Mouse (Mus musculus) C2C12 (cell line): ENCODE data around the gene Lexm.

ENCODE experiments used
- CTCF ChIP-seq: IDR thresholded peaks from one replicate; pipeline ENCODE4 v1.5.1; 2011; ENCODE audit not compliant: control insufficient read depth, insufficient read depth, insufficient read length
- FOSL1 ChIP-seq: IDR thresholded peaks from one replicate; pipeline ENCODE4 v1.8.0; 2011; ENCODE audit warnings: mild to moderate bottlenecking, low read length; ENCODE audit not compliant: poor library complexity, insufficient read depth, severe bottlenecking
- MAX ChIP-seq: IDR thresholded peaks from one replicate; pipeline ENCODE4 v1.6.1; 2011; ENCODE audit warnings: mild to moderate bottlenecking, control low read depth
- MYOD1 ChIP-seq: IDR thresholded peaks from one replicate; pipeline ENCODE4 v1.6.1; 2011; ENCODE audit warnings: low read depth; ENCODE audit not compliant: control insufficient read depth, insufficient read length
- MYOG ChIP-seq: IDR thresholded peaks from one replicate; pipeline ENCODE4 v1.6.1; 2011; ENCODE audit not compliant: control insufficient read depth, insufficient read length; ENCODE audit errors: extremely low read depth
- USF1 ChIP-seq: IDR thresholded peaks from one replicate; pipeline ENCODE4 v1.6.1; 2011; ENCODE audit warnings: low read depth, mild to moderate bottlenecking, control low read depth, moderate library complexity

DNA sequence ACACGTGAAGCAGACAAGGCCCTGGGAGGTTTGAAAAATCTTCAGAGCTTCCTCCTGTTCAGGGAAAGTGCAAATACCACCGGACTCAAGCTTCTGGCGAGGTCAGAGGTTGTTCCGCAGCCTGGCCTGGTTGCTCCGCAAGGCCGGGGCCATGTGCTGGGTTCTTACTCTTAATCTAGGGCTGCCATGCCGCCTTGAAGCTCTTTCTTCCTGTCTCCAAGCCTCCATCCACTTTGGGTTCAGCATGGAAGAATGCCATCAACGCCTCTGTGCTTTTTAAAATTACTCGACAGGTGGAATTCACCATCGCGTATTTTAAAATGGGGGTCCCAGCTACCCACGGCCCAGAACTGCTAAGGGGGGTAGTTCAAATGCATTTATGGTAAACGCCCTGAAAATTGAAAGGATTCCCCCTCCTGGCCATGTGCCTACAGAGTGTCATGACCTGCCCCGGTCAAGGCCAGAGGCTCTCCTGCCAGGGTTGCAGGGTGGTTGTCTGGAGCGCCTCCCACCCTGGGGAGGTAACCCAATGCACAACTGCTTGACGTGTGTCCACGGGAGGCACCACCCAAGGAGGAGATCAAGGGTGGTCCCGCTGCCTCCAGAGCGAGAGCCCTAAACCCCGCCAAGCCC lies 56.7 kb downstream of the Lexm start:
- TF ChIP-seq MYOD1 (no peak), CTCF (peak; percentile 1), USF1 (no peak), MAX (no peak), MYOG (no peak), FOSL1 (no peak)
